Mouse (Mus musculus) retina, postnatal 1 day (tissue): ENCODE results near the gene Adcy1.

Source experiments
- DNase-seq: peaks from one replicate; pipeline ENCODE4 v3.0.0-alpha.2; 2012

Adcy1 gene

DNA sequence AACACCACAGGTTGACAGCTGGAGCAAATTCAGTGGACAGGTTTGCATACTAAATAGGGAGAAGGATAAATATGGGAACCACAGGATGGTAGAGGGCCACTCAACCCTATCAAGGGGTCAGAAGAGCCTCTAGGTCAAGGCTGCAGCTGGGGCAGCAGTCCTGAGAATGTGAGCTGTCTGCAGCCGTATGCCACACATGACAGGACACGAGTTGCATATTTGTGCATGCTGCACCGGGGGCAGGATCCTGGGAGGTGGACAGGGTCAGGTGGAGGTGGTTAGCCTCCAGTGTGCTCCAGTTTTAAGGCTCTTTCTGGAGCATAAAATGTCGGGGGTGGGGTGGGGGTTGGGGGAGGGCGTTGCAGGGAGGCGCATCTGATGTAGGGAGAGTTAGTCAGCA, 8.3 kb downstream of the Adcy1 start:
- no peak for DNase-seq

- DNase-seq = no peak
These were observed 10.3 kb downstream of the Adcy1 start for GRCm38 (mm10) chr11:7073556-7073955.

DNA sequence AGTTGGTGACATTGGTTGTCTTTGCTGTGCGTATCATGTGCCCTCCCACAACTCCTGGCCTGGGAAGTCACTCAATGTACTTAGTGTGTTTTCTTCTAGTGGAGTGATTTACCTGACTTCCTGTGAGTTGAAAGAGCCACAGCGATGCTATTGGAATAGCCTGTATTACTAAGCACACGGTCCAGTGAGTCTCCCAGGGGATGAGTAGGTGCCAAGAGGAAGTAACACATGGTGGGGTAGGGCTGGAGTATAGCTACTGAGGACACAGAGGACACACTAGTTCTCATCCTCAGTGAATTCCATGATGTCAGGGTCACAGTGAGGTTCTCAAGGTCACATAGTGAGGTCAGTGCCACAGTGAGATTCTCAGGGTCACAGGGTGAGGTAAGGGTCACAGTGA, 13.2 kb downstream of the Adcy1 start:
- no peak for DNase-seq

- no peak for DNase-seq
These were observed 18.6 kb downstream of the Adcy1 start for GRCm38 (mm10) chr11:7081893-7082292.

DNA sequence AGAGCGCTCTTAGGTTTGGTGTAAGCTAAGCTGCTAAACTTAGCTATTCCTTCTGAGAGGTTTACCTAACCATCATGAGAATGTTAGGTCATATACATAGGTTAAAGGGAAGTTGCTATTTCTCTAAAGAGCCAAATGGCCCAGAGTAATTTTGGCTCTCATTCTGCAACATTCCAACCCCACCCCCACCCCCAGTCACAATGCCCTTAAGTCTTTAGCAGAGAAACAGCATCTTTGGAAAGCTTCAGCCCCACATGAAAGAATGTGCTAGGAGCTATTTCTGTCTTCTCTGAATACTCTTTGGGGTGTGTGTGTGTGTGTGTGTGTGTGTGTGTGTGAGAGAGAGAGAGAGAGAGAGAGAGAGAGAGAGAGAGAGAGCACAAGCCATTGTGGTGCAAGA, 20.6 kb downstream of the Adcy1 start:
- DNase-seq = no peak

- no peak for DNase-seq
These were observed 21.9 kb downstream of the Adcy1 start for GRCm38 (mm10) chr11:7085184-7085583.

- no peak for DNase-seq
These were observed 27.8 kb downstream of the Adcy1 start for GRCm38 (mm10) chr11:7091120-7091519.

- DNase-seq = no peak
These were observed 31.6 kb downstream of the Adcy1 start for GRCm38 (mm10) chr11:7094844-7095243.

DNA sequence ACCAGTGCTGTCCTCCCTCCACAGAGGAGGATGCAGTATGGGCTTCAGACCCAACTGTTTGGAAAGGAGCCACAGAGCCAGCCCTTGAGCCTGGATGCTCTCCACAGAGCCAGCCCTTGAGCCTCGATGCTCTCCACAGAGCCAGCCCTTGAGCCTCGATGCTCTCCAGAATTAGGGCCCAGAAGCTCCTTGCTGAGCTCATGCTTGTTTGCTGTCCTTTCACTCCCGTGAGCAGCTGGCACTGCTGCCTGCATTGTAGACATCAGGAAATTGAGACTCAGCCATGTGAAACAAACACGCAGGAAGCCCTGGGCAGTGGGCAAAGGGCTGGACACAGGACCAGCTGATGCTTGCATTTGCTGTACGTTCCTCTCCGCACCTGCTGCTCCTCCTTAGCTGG, 38.4 kb downstream of the Adcy1 start:
- peak; percentile 74 for DNase-seq

GRCm38 (mm10) chr11:7102256-7103194, 39.2 kb downstream of the Adcy1 start:
- DNase-seq = no peak

DNA sequence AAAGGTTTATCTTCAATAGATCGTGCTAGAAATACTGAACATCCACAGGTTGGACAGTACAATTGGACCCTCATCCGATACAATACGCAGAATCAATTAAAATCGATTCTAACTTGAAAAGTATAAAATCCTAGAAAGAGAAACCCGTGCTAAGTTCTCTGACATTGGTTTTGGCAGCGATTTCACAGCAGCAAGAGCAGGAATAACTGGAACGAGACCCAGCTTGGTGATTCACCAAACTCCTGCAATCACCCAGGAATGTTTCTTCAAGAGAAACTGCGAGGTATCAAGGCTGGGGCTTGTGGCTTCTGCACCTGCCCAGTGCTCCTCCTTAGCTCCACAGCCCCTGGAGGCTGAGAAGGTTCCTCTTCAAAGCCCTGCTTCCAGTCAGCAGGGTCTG, 42.0 kb downstream of the Adcy1 start:
- DNase-seq = no peak

GRCm38 (mm10) chr11:7109131-7109530, 45.8 kb downstream of the Adcy1 start:
- DNase-seq = no peak

DNA sequence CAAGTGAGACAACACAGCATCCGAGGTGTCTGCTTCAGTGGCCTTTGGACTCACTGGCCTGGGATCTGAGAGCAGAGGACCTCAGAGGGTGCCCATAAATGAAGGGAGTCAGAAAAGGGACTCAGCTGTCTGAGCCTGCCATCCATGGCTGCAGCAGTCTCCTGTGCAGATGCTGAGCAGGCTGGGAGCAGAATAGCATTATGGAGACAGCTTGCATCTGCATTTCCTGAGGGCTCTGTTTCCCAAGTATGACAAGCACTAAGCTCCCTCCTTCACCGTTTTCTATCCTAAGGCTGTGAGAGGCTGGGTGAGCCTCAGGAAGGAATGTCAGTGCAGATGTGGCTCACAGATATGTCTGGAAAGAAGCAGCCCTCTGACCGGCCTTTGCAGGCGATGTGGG, 49.8 kb downstream of the Adcy1 start:
- peak; percentile 62 for DNase-seq

DNA sequence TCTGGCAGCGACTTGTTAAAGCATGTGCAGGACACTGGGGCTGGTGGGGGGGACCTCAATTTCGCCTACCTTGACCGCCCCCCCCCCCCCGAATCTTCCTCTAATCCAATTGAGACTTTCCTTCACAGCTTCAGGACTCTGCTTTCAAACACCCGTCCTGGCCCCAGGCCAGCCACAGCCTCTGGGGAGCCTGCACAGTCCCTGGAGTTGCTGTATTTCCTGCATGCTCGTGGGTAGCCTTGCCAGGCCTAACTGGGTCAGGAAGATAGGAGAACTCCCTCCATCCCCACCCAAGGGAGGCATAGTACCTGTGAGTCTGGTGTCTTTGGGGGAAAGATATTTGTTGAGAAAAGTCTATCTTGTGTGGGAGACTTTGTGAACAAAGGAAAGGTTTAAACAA, 50.4 kb downstream of the Adcy1 start:
- peak; percentile 56 for DNase-seq

- peak; percentile 68 for DNase-seq
These were observed 51.0 kb downstream of the Adcy1 start for GRCm38 (mm10) chr11:7114312-7114711.

DNA sequence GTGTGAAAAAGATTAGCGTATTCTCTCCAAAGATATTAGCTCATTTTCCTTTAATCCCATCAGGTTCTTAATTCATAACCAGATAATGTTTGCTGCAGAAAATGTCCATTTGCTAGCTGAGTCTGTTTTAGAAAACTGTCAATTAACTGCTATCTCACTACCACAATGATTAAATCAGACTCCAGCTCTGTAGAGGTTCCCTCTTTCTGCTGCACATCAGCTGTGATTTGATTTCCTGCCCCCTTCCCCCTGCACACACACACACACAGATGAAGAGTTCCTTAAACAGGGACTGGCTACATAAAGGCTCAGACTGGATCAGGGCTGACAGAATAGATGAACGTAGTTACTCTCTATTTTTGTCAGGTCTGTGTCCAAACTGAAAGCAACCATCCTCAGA, 53.4 kb downstream of the Adcy1 start:
- DNase-seq = no peak

- no peak for DNase-seq
These were observed 66.2 kb downstream of the Adcy1 start for GRCm38 (mm10) chr11:7129319-7130051.

GRCm38 (mm10) chr11:7132736-7133387, 69.6 kb downstream of the Adcy1 start:
- DNase-seq = no peak

DNA sequence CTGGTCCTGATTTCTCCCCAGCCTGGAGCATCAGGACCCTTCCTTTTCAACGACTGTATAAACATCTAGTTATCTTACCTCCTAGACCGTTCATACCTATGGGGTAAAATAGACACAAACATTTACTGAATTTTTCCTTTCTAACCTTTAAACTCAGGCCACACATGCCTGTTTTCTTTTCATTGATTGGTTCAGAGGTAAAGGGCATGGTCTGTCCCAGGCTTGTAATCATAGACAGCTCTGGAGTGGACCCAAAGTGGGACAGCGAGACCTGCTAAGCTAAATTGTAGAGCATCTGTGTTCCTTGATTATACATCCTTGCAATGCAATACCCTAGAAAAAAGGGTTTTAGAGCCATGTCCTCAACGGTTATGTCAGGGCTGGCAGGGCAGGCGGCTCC, 70.4 kb downstream of the Adcy1 start:
- DNase-seq = no peak

- DNase-seq = no peak
These were observed 71.0 kb downstream of the Adcy1 start for GRCm38 (mm10) chr11:7134319-7134718.

GRCm38 (mm10) chr11:7135301-7135700, 72.0 kb downstream of the Adcy1 start:
- DNase-seq = no peak

DNA sequence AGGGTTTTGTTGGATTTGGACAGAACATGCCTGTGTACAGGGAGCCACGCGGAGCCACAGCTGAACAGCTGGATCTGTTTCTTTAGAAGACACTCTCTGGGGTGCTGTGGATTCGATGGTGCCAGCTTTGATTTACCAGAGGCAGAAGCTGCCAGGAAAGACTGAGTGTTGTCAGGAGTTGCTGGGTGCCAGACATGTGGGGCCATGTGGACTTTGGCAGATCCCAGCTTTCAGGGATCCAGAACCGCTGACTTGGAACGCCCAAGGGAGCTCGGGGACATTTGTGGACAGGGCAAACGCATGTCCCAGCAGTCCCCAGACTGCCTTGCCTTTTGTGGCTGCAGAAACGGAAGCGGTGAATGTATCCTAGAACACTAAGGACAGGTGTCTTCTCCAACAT, 72.5 kb downstream of the Adcy1 start:
- no peak for DNase-seq

DNA sequence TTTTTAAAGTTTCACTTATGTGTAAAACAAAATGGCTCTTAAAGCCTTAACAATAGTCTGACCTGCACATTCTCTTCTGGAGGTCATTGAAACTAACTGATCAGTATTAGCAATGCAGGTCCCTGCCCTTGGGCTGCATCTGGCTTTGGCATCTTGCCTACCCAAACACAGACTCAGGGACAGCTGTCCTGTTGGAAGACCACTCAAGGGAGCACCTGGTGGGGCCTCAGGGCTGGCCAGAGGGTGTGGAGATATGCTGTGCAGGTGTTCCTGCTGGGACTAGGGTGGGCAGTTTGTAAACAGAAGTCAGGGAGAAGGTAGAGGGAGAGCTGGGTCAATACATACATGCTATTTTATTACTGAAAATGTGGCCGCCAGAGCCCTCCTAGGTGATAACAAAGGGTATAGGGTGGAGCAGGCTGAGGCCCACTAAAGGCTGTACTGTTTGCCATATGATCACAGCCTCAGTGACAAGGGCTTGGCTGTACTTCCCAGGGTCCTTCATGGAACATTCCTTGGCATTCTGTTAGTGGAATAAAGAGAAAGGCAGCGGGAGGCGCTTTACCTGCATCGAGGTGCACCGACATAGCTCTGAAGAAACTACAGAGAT, 73.1 kb downstream of the Adcy1 start:
- DNase-seq = no peak
